Mouse (Mus musculus): ENCODE data around the gene Kpna2. TPM values are rescaled to one million over a fixed set of nuclear protein-coding genes. Genes with fewer than 3 reads are reported as not detected.

Kpna2 gene
- total RNA-seq, 1 experiment, result 245 TPM

DNA sequence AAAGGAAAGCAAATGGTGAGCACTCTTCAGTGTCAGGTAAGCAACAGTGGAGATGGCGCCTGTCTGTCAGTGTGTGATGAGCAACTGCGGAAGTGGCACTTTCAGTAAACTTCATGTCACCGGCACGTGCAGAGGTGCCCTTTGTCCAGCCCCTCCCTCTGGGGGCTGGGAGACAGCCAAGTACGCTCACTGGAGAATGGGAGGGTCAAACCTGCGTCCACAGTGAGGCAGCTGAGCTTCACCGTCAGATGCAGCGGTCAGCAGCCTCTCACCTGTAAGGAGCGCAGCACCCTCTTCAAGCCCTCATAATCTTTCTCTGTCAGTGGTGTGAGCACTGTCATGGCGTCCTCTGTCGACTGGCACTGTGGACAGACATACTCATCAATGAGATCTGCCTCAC, 44.0 kb upstream of the Kpna2 start:
- Histone ChIP-seq H3K27ac (ENCODE audit: insufficient read depth, low read depth, low read length, poor library complexity, severe bottlenecking) (no peak overlapping the region; the same call in 1 of the 2 replicates), H3K36me3 (ENCODE audit: control insufficient read depth, insufficient read depth, low read length, poor library complexity, severe bottlenecking) (peaks cover 45% of the 10 kb centered on the region), H3K9ac (ENCODE audit: insufficient read depth, low read depth, low read length, poor library complexity, severe bottlenecking) (no peak overlapping the region), H3K4me3 (ENCODE audit: insufficient read depth in 1 of 2, low read depth in 1 of 2, low read length in 2 of 2, poor library complexity in 1 of 2, severe bottlenecking in 1 of 2) (no peak overlapping the region), H3K9me3 (ENCODE audit: control insufficient read depth, insufficient read depth, low read depth, low read length) (no peaks in the 10 kb centered on the region), H3K4me1 (ENCODE audit: control insufficient read depth in 2 of 2, insufficient read depth in 2 of 2, low read length in 2 of 2, poor library complexity in 1 of 2) (no peaks in the 10 kb centered on the region)
- no peak for DNase-seq (ENCODE audit: low read depth, low spot score)
- no peak for TF ChIP-seq HCFC1 (IDR thresholded peaks at IDR 0.05; ENCODE audit: borderline replicate concordance, insufficient read depth, low read length)
- no peak for TF ChIP-seq ZNF384 (IDR thresholded peaks at IDR 0.05; ENCODE audit: low read depth, low read length)
- TF ChIP-seq MAFK (IDR thresholded peaks at IDR 0.05; ENCODE audit: insufficient read depth, low read depth, low read length), result no peak
- TF ChIP-seq ZC3H11A (IDR thresholded peaks at IDR 0.05; ENCODE audit: borderline replicate concordance, low read depth, low read length), result no peak
- TF ChIP-seq CHD2 (IDR thresholded peaks at IDR 0.05; ENCODE audit: low read depth, low read length), result no peak
- in situ Hi-C loops (cut with MboI; ENCODE audit: low sequenced_read_pairs in 2 of 2, unreplicated experiment in 2 of 2), result no loop called here

DNA sequence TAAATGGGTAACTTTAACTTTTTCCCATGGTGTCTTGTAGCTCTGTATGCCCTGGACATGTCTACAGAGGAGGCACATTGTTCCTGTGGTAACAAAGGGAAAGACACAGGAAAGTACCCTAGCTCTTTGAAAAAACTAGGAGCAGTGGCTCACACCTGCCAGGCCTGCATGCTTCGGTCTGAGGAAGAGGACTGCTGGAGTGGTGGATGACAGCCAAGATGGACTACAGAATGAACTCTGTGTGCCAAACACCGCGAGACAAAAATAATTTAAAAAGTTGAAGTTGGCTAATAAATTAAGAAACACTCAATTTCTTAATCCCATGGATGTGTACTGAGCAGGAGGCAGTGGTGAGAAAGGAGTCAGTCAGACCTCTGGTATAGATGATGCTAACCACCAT, 42.1 kb upstream of the Kpna2 start:
- H3K9me3 ChIP-seq (ENCODE audit: control insufficient read depth, insufficient read depth, low read depth, low read length), result no peaks in the 10 kb centered on the region
- in situ Hi-C loops (cut with MboI; ENCODE audit: low sequenced_read_pairs in 2 of 2, unreplicated experiment in 2 of 2), result no loop called here
- H3K4me1 ChIP-seq (ENCODE audit: control insufficient read depth in 2 of 2, insufficient read depth in 2 of 2, low read length in 2 of 2, poor library complexity in 1 of 2), result no peaks in the 10 kb centered on the region
- H3K27ac ChIP-seq (ENCODE audit: insufficient read depth, low read depth, low read length, poor library complexity, severe bottlenecking), result no peak overlapping the region
- H3K9ac ChIP-seq (ENCODE audit: insufficient read depth, low read depth, low read length, poor library complexity, severe bottlenecking), result no peak overlapping the region
- TF ChIP-seq HCFC1 (IDR thresholded peaks at IDR 0.05; ENCODE audit: borderline replicate concordance, insufficient read depth, low read length) (no peak), MAFK (IDR thresholded peaks at IDR 0.05; ENCODE audit: insufficient read depth, low read depth, low read length) (no peak), CHD2 (IDR thresholded peaks at IDR 0.05; ENCODE audit: low read depth, low read length) (no peak), ZNF384 (IDR thresholded peaks at IDR 0.05; ENCODE audit: low read depth, low read length) (no peak), ZC3H11A (IDR thresholded peaks at IDR 0.05; ENCODE audit: borderline replicate concordance, low read depth, low read length) (no peak)
- DNase-seq (ENCODE audit: low read depth, low spot score), result no peak
- H3K36me3 ChIP-seq (ENCODE audit: control insufficient read depth, insufficient read depth, low read length, poor library complexity, severe bottlenecking), result peaks cover 43% of the 10 kb centered on the region
- H3K4me3 ChIP-seq (ENCODE audit: insufficient read depth in 1 of 2, low read depth in 1 of 2, low read length in 2 of 2, poor library complexity in 1 of 2, severe bottlenecking in 1 of 2), result no peak overlapping the region

DNA sequence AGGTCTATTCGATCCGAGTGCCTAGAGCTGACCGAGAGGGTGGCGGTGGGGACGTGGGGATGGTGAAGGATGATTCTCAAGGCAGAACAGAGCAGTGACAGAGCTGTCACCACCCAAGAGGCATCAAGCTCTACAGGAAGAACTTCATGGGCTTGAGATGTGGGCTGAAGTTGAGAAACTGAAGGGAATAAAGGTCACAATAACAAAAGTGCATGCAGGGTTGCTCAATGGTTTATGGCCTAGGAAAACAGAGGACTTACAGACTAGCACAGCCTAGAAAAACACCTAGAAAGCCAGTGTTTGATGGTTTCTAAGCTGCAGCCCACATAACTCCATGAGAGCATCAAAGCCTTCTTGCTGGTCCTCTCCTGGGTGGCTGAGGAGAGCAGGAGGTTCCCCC, 40.1 kb upstream of the Kpna2 start:
- no peak for DNase-seq (ENCODE audit: low read depth, low spot score)
- Histone ChIP-seq H3K4me3 (ENCODE audit: insufficient read depth in 1 of 2, low read depth in 1 of 2, low read length in 2 of 2, poor library complexity in 1 of 2, severe bottlenecking in 1 of 2) (no peak overlapping the region), H3K27ac (ENCODE audit: insufficient read depth, low read depth, low read length, poor library complexity, severe bottlenecking) (no peak overlapping the region), H3K36me3 (ENCODE audit: control insufficient read depth, insufficient read depth, low read length, poor library complexity, severe bottlenecking) (peaks cover 36% of the 10 kb centered on the region), H3K9me3 (ENCODE audit: control insufficient read depth, insufficient read depth, low read depth, low read length) (no peaks in the 10 kb centered on the region), H3K4me1 (ENCODE audit: control insufficient read depth in 2 of 2, insufficient read depth in 2 of 2, low read length in 2 of 2, poor library complexity in 1 of 2) (no peaks in the 10 kb centered on the region), H3K9ac (ENCODE audit: insufficient read depth, low read depth, low read length, poor library complexity, severe bottlenecking) (no peak overlapping the region; the same call in 1 of the 2 replicates)
- no peak for TF ChIP-seq ZNF384 (IDR thresholded peaks at IDR 0.05; ENCODE audit: low read depth, low read length)
- no peak for TF ChIP-seq CHD2 (IDR thresholded peaks at IDR 0.05; ENCODE audit: low read depth, low read length)
- no peak for TF ChIP-seq ZC3H11A (IDR thresholded peaks at IDR 0.05; ENCODE audit: borderline replicate concordance, low read depth, low read length)
- TF ChIP-seq HCFC1 (IDR thresholded peaks at IDR 0.05; ENCODE audit: borderline replicate concordance, insufficient read depth, low read length), result no peak
- TF ChIP-seq MAFK (IDR thresholded peaks at IDR 0.05; ENCODE audit: insufficient read depth, low read depth, low read length), result no peak
- in situ Hi-C loops (cut with MboI; ENCODE audit: low sequenced_read_pairs in 2 of 2, unreplicated experiment in 2 of 2), result no loop called here

DNA sequence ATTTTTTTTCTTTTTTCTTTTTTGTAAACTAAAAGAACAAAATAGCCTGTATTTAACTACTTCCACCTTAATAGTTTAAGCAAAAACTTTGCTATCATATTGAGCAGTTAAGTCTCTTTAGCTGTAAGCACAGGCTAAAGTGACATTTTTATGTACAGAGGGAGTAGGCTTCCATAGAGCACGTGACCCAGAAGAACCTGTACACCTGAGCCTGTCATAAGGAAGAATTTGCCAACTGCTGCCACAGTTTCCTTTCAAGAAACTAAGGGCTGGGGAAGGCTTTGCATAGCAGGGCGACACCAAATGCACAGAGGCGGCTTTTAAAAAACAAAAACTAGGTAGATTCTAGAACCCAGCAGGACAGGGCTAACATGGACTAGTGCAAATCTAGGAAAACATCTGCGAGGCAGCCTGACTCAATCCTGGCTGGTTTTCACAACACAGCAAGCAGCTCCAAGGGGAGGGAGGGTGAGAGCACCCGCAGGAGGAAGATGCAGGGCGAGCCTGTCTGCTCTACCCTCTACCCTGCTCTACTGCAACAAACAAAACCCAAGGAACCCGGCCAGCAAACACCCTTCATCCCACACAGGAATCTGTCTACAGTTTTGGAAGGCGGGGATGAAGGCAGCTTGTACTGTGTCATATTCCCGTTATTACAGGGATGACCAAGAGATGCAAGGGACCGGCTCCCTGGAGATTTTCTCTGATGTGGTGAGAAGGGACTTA, 34.9 kb upstream of the Kpna2 start:
- H3K36me3 ChIP-seq (ENCODE audit: control insufficient read depth, insufficient read depth, low read length, poor library complexity, severe bottlenecking), result peaks cover 11% of the 10 kb centered on the region; the same call in 1 of the 2 replicates
- peaks cover 6 to 8% of the 10 kb centered on the region in 2 experiments for H3K4me1 ChIP-seq (ENCODE audit: control insufficient read depth in 2 of 2, insufficient read depth in 2 of 2, low read length in 2 of 2, poor library complexity in 1 of 2)
- no peak overlapping the region for H3K9ac ChIP-seq (ENCODE audit: insufficient read depth, low read depth, low read length, poor library complexity, severe bottlenecking)
- H3K4me3 ChIP-seq (ENCODE audit: insufficient read depth in 1 of 2, low read depth in 1 of 2, low read length in 2 of 2, poor library complexity in 1 of 2, severe bottlenecking in 1 of 2), result no peak overlapping the region
- DNase-seq (ENCODE audit: low read depth, low spot score), result no peak
- in situ Hi-C loops (cut with MboI; ENCODE audit: low sequenced_read_pairs in 2 of 2, unreplicated experiment in 2 of 2), result no loop called here
- TF ChIP-seq ZC3H11A (IDR thresholded peaks at IDR 0.05; ENCODE audit: borderline replicate concordance, low read depth, low read length), result no peak
- TF ChIP-seq MAFK (IDR thresholded peaks at IDR 0.05; ENCODE audit: insufficient read depth, low read depth, low read length), result no peak
- no peak for TF ChIP-seq CHD2 (IDR thresholded peaks at IDR 0.05; ENCODE audit: low read depth, low read length)
- no peak for TF ChIP-seq ZNF384 (IDR thresholded peaks at IDR 0.05; ENCODE audit: low read depth, low read length)
- TF ChIP-seq HCFC1 (IDR thresholded peaks at IDR 0.05; ENCODE audit: borderline replicate concordance, insufficient read depth, low read length), result no peak
- no peaks in the 10 kb centered on the region for H3K9me3 ChIP-seq (ENCODE audit: control insufficient read depth, insufficient read depth, low read depth, low read length)
- H3K27ac ChIP-seq (ENCODE audit: insufficient read depth, low read depth, low read length, poor library complexity, severe bottlenecking), result no peak overlapping the region

Data from ES-E14 (cell line).